Mouse (Mus musculus) thymus, adult 2 months (tissue): ENCODE data around the gene Mgat1. TPM values are rescaled to one million over a fixed set of nuclear protein-coding genes. Genes with fewer than 3 reads are reported as not detected.

Experiments
- DNase-seq: peaks from one replicate; pipeline ENCODE4 v3.0.0; 2021
- H3K27ac ChIP-seq: fragments of 200-500 bp; 2 replicates; pipeline ENCODE4 v1.5.1; 2012; ENCODE audit warnings: low read length, control low read depth; ENCODE audit not compliant: control insufficient read depth, insufficient read depth
- H3K27me3 ChIP-seq: fragments of 200-500 bp; 2 replicates; pipeline ENCODE4 v1.6.1; 2012; ENCODE audit warnings: mild to moderate bottlenecking, low read length, moderate library complexity, mixed read lengths; ENCODE audit not compliant: control insufficient read depth, insufficient read depth
- H3K36me3 ChIP-seq: fragments of 200-500 bp; 2 replicates; pipeline ENCODE4 v1.6.1; 2012; ENCODE audit warnings: mild to moderate bottlenecking, low read length, moderate library complexity; ENCODE audit not compliant: control insufficient read depth, insufficient read depth
- H3K4me1 ChIP-seq: fragments of 200-500 bp; replicated peaks from 2 replicates; pipeline ENCODE4 v1.6.1; 2012; ENCODE audit warnings: low read length; ENCODE audit not compliant: control insufficient read depth, insufficient read depth
- H3K4me3 ChIP-seq: fragments of 200-500 bp; 2 replicates; pipeline ENCODE4 v1.5.1; 2012; ENCODE audit warnings: mild to moderate bottlenecking, low read length, control low read depth, moderate library complexity; ENCODE audit not compliant: control insufficient read depth, insufficient read depth
- CTCF ChIP-seq: fragments of 200-500 bp; IDR thresholded peaks from 2 replicates; pipeline ENCODE4 v1.5.1; 2012; ENCODE audit warnings: mild to moderate bottlenecking, control low read depth, low read length, moderate library complexity, borderline replicate concordance; ENCODE audit not compliant: control insufficient read depth, poor library complexity, insufficient read depth; ENCODE audit errors: extremely low read depth
- POLR2A ChIP-seq: fragments of 200-500 bp; IDR thresholded peaks from 2 replicates; pipeline ENCODE4 v1.6.1; 2012; ENCODE audit warnings: mild to moderate bottlenecking, low read length, control low read depth, moderate library complexity; ENCODE audit not compliant: control insufficient read depth, poor library complexity, insufficient read depth; ENCODE audit errors: extremely low read depth
- WGBS: fragments of 180-500 bp; shearing (Covaris S2); methylation state at CpG from one replicate; pipeline ENCODE4 v1.1.7; 2018; 5-methylcytosine and 5-hydroxymethylcytosine counted together
- polyA plus RNA-seq: library from polyadenylated mRNA; depleted of rRNA; stranded (reverse); fragments of >200 nt; gene quantifications from 2 replicates; pipeline ENCODE4 v1.2.3, GENCODE M21; 2012

Mgat1 gene
- polyA plus RNA-seq, 1 experiment = 378 TPM

GRCm38 (mm10) chr11:49264622-49265021, 20.6 kb downstream of the Mgat1 start:
- Histone ChIP-seq H3K27ac (no peak overlapping the region), H3K4me1 (peaks cover 20% of the 10 kb centered on the region), H3K36me3 (peaks cover 33% of the 10 kb centered on the region), H3K27me3 (no peaks in the 10 kb centered on the region), H3K4me3 (no peak overlapping the region)
- WGBS = 76% methylated on average over 11 of the region's 11 CpGs
- no peak for DNase-seq
- TF ChIP-seq CTCF (no peak), POLR2A (no peak)

- WGBS = 89% methylated on average over 8 of the region's 8 CpGs
- DNase-seq = no peak
- Histone ChIP-seq H3K36me3 (peaks cover 33% of the 10 kb centered on the region), H3K27ac (no peak overlapping the region), H3K4me3 (no peak overlapping the region), H3K27me3 (no peaks in the 10 kb centered on the region), H3K4me1 (peaks cover 19% of the 10 kb centered on the region)
- TF ChIP-seq CTCF (no peak), POLR2A (no peak)
Measured at GRCm38 (mm10) chr11:49265101-49265500, 21.1 kb downstream of the Mgat1 start.

- no peak for DNase-seq
- 91% methylated on average over 6 of the region's 6 CpGs for WGBS
- peaks cover 17% of the 10 kb centered on the region for H3K36me3 ChIP-seq
- peaks cover 12% of the 10 kb centered on the region for H3K4me1 ChIP-seq
- no peak overlapping the region for H3K4me3 ChIP-seq
- no peak for TF ChIP-seq CTCF
- no peak for TF ChIP-seq POLR2A
- no peaks in the 10 kb centered on the region for H3K27me3 ChIP-seq
- H3K27ac ChIP-seq = no peak overlapping the region
Measured at GRCm38 (mm10) chr11:49266671-49267070, 22.7 kb downstream of the Mgat1 start.

GRCm38 (mm10) chr11:49267316-49267715, 23.3 kb downstream of the Mgat1 start:
- Histone ChIP-seq H3K4me1 (peaks cover 10% of the 10 kb centered on the region), H3K27ac (no peak overlapping the region), H3K27me3 (no peaks in the 10 kb centered on the region), H3K4me3 (no peak overlapping the region), H3K36me3 (peaks cover 10% of the 10 kb centered on the region)
- TF ChIP-seq POLR2A = no peak
- TF ChIP-seq CTCF = no peak
- whole genome bisulfite sequencing = 94% methylated on average over 10 of the region's 10 CpGs
- DNase-seq = no peak

DNA sequence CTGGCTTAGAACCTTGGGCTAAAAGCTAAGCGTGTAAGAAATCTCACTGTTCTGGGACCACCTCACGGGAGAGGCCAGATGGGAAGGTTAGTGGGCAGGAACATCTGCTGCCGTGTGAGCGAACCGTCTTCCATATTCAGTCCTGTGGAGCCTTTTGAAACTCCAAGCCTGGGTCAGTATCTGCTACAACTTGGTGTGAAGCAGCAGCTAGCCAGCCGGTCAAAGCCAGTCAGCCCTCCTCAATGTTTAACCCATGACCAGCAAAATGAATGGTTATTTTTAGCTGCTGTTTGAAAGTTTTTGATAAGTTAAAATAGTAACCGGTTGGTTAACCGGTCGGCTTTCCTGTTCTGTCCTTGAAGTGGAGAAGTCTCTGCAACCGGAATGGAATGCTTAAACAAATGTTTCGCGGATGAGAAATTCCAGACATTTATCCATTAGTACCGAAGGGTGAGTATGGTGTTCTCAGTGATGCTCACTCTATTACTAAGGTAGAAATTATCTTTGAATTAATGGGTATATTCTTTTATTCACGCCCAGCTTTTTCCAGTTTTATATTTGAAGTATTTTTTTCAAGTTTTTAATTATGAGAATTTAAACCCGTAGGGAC, 24.1 kb downstream of the Mgat1 start:
- no peak overlapping the region for H3K27ac ChIP-seq

GRCm38 (mm10) chr11:49269761-49270160, 25.8 kb downstream of the Mgat1 start:
- Histone ChIP-seq H3K27ac (no peak overlapping the region), H3K4me3 (no peak overlapping the region), H3K36me3 (no peaks in the 10 kb centered on the region), H3K4me1 (no peaks in the 10 kb centered on the region; the same call in 1 of the 2 replicates), H3K27me3 (no peaks in the 10 kb centered on the region)
- no peak for TF ChIP-seq POLR2A
- TF ChIP-seq CTCF = no peak
- DNase-seq = no peak
- WGBS = 81% methylated on average over 9 of the region's 9 CpGs

More for the DNA sequence above, 24.1 kb downstream of the Mgat1 start:
- H3K4me3 ChIP-seq = no peak overlapping the region
- no peaks in the 10 kb centered on the region for H3K27me3 ChIP-seq
- TF ChIP-seq CTCF (no peak), POLR2A (no peak)
- peaks cover 3% of the 10 kb centered on the region; the same call in 1 of the 2 replicates for H3K36me3 ChIP-seq
- no peak for DNase-seq
- peaks cover 8% of the 10 kb centered on the region for H3K4me1 ChIP-seq
- WGBS = 94% methylated on average over 15 of the region's 15 CpGs

DNA sequence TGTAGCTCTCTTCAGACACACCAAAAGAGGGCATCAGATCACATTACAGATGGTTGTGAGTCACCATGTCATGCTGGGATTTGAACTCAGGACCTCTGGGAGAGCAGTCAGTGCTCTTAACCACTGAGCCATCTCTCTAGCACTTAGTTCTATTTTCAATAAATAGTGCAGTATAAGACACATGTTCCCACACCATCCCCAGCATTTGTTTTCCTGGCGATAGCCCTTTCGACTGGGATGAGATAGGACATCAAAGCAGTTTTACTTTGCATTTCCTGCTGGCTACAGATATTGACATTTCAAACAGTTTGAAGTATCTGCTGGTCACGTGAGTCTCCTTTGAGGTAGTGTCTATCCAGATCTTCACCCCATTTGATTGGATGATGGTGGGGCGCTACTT, 26.4 kb downstream of the Mgat1 start:
- no peak for DNase-seq
- Histone ChIP-seq H3K4me3 (no peak overlapping the region), H3K27ac (no peak overlapping the region), H3K36me3 (no peaks in the 10 kb centered on the region), H3K27me3 (no peaks in the 10 kb centered on the region), H3K4me1 (no peaks in the 10 kb centered on the region; the same call in 1 of the 2 replicates)
- WGBS = 93% methylated on average over 4 of the region's 4 CpGs
- no peak for TF ChIP-seq CTCF
- no peak for TF ChIP-seq POLR2A
